Mouse (Mus musculus) stomach, postnatal 0 days (tissue): ENCODE measurements at regions not wholly inside any gene's neighbourhood (a gene's known extent, or its start where the extent isn't known, plus 50 kb on each side); places are given as distances from the start of the nearest gene placed in this dataset.
A peak's percentile ranks its signal among the peaks of the same experiment; 100 is the strongest.

ENCODE experiments used
- ATAC-seq: fragments of 200-750 bp; cut with Nextera tagmentation; 2 replicates; pipeline ENCODE4 v1.8.0; 2017; ENCODE audit not compliant: low FRiP score, low TSS enrichment
- DNase-seq: peaks from one replicate; pipeline ENCODE4 v3.0.0-alpha.2; 2016; ENCODE audit warnings: low spot score
- H3K27ac ChIP-seq: fragments of 300-500 bp; sonication (generic); replicated peaks from 2 replicates; pipeline ENCODE4 v1.5.1; 2014; ENCODE audit warnings: mild to moderate bottlenecking, control low read depth
- H3K27me3 ChIP-seq: fragments of 300-500 bp; sonication (generic); 2 replicates; pipeline ENCODE4 v1.6.1; 2014; ENCODE audit warnings: low read length; ENCODE audit not compliant: control insufficient read depth, insufficient read depth
- H3K36me3 ChIP-seq: fragments of 300-500 bp; sonication (generic); 2 replicates; pipeline ENCODE4 v1.6.1; 2014; ENCODE audit warnings: low read length, mixed read lengths; ENCODE audit not compliant: control insufficient read depth, insufficient read depth
- H3K4me1 ChIP-seq: fragments of 300-500 bp; sonication (generic); replicated peaks from 2 replicates; pipeline ENCODE4 v1.6.1; 2014; ENCODE audit warnings: antibody characterized with exemption; ENCODE audit not compliant: control insufficient read depth, insufficient read depth
- H3K4me2 ChIP-seq: fragments of 300-500 bp; sonication (generic); replicated peaks from 2 replicates; pipeline ENCODE4 v1.6.1; 2014; ENCODE audit warnings: low read depth, mild to moderate bottlenecking, control low read depth, moderate library complexity
- H3K4me3 ChIP-seq: fragments of 300-500 bp; sonication (generic); 2 replicates; pipeline ENCODE4 v1.5.1; 2014; ENCODE audit warnings: low read depth, low read length, control low read depth
- H3K9ac ChIP-seq: fragments of 300-500 bp; sonication (generic); 2 replicates; pipeline ENCODE4 v1.6.1; 2014; ENCODE audit warnings: mild to moderate bottlenecking, low read length, control low read depth, mixed read lengths
- H3K9me3 ChIP-seq: fragments of 300-500 bp; sonication (generic); 2 replicates; pipeline ENCODE4 v1.6.1; 2016; ENCODE audit warnings: low read length; ENCODE audit not compliant: control insufficient read depth
- CTCF ChIP-seq: IDR thresholded peaks from 2 replicates; pipeline ENCODE4 v1.5.1; 2016; ENCODE audit warnings: antibody characterized with exemption, low read depth, mild to moderate bottlenecking, moderate library complexity
- EP300 ChIP-seq: optimal IDR thresholded peaks from 2 replicates; pipeline ENCODE3; 2016; ENCODE audit warnings: antibody characterized with exemption
- WGBS: fragments of 180-500 bp; shearing (Covaris S2); extraction: QIAGEN DNeasy Blood & Tissue Kit; methylation state at CpG from one replicate; pipeline ENCODE4 v1.1.7; 2014; 5-methylcytosine and 5-hydroxymethylcytosine counted together

- H3K4me1 ChIP-seq: no peaks in the 10 kb centered on the region
- ATAC-seq (no peak), DNase-seq (no peak)
- no peak overlapping the region for H3K27ac ChIP-seq
- TF ChIP-seq CTCF: no peak
- TF ChIP-seq EP300: no peak
- no peak overlapping the region for H3K9ac ChIP-seq
- no peaks in the 10 kb centered on the region for H3K27me3 ChIP-seq
- no peaks in the 10 kb centered on the region for H3K36me3 ChIP-seq
- no peak overlapping the region for H3K4me3 ChIP-seq
- H3K4me2 ChIP-seq: no peak overlapping the region
- H3K9me3 ChIP-seq: no peaks in the 10 kb centered on the region
Observed at GRCm38 (mm10) chr3:37943661-37944060, 219.4 kb upstream of the Gm5148 start.

DNA sequence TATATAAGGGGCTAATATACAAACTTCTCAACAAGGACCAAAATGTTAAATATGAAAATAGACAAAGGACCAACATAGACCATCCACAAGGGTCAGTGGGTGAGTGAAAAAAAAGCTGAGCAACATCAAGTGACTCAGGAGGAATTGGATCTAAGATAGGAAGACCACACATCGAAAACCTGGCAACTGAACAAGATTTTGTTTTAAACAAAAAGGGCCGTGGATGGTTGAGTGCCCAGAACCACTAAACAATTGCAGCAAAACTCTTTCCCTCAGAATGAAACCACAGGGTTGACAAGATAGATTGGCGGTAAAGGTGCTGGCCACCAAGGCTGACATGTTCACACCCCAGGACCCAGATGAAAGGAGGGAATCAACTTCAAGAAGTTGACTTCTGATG, 215.7 kb upstream of the Gm5148 start:
- H3K4me2 ChIP-seq: no peak overlapping the region
- no peaks in the 10 kb centered on the region for H3K27me3 ChIP-seq
- TF ChIP-seq EP300 (no peak), CTCF (no peak)
- no peak overlapping the region for H3K4me3 ChIP-seq
- WGBS: 65% methylated on average over 3 of the region's 3 CpGs
- peaks cover 8% of the 10 kb centered on the region for H3K4me1 ChIP-seq
- H3K9ac ChIP-seq: no peak overlapping the region
- H3K9me3 ChIP-seq: no peaks in the 10 kb centered on the region
- H3K36me3 ChIP-seq: no peaks in the 10 kb centered on the region
- no peak overlapping the region for H3K27ac ChIP-seq
- DNase-seq (no peak), ATAC-seq (no peak)

DNA sequence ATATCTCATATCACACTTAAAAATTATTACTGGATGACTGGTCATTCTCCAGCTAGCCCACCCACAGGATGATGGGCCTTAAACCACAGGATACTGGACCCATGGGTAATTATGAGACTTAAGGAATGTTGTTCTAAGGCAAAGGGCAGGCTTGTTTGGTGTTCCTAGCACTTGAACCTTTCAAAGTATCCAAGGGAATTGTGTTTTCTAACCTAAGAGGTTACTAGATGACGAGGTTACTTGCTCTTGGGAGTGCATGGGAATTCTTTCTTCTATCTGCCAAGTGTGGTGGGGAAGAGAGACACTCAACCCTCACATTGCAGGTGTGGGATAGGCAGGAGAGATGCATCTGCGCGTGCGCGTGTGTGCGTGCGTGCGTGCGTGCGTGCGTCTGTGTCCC, 214.6 kb upstream of the Gm5148 start:
- H3K9ac ChIP-seq: no peak overlapping the region
- H3K27me3 ChIP-seq: no peaks in the 10 kb centered on the region
- 97% methylated on average over 11 of the region's 11 CpGs for whole genome bisulfite sequencing
- H3K4me1 ChIP-seq: peaks cover 8% of the 10 kb centered on the region
- no peak for TF ChIP-seq EP300
- no peak for TF ChIP-seq CTCF
- ATAC-seq (no peak), DNase-seq (no peak)
- no peaks in the 10 kb centered on the region for H3K9me3 ChIP-seq
- no peak overlapping the region for H3K27ac ChIP-seq
- H3K4me3 ChIP-seq: no peak overlapping the region
- no peaks in the 10 kb centered on the region for H3K36me3 ChIP-seq
- H3K4me2 ChIP-seq: no peak overlapping the region

DNA sequence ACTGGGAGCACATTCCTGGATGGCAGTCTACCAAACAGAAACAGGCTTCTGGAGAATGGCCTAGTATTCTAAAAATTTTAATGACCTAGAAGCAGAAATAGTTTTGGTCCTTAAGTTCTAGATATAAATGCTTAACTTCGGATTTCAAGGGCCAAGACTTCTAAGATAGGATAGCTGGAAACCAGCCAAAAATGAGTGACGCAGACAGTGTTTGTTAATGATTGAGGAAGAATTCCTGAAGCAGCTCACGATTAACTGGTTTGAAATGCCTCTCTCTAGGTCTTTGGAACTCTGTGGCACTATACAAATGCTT, 213.9 kb upstream of the Gm5148 start:
- Histone ChIP-seq H3K9me3 (no peaks in the 10 kb centered on the region), H3K27me3 (no peaks in the 10 kb centered on the region), H3K36me3 (no peaks in the 10 kb centered on the region), H3K9ac (no peak overlapping the region), H3K4me2 (no peak overlapping the region), H3K4me1 (peaks cover 8% of the 10 kb centered on the region), H3K4me3 (no peak overlapping the region), H3K27ac (no peak overlapping the region)
- 2% methylated on average over 3 of the region's 3 CpGs for WGBS
- no peak for ATAC-seq
- TF ChIP-seq EP300: no peak
- TF ChIP-seq CTCF: no peak
- no peak for DNase-seq

DNA sequence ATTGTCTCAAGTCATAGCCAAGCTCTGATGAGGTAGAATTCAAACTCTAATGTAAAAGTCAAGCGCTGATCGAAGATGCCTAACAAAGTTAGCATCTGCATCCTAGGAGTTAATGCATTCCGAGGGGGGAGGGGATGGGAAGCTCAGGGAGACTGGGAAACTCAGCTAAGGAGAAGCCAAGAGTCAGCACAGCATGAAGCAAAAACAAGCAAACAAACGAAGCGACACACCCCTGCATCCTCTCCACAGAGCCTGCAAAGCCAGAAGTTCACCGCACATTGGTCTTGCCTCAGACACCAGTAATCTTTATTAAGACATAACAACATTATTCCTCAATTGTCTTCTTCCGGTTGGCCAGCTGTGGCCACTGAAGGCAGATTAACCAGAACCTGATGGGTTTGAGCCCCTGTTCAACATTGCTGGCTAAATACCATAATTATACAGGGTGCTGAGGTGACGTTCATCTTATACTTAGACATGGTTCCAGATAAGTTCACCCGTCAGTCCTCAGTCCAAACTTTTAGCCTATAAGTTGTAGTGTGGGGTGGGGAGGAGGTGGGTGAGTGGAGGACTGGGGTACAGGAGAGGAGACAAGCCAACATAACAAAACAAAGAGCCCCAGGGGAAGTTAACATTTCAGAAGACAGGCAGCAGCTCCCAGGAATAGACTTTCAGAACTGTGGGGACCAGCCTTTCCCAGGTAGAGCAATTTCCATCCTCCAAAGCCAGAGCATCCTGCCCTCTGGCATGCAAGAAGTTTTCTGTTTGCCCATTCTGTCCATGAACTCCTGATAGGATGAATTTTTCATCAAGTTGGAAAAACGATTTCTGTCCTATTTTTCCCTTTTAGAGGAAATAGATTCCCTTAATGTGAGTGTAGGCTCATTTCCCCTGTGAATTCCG, 213.3 kb upstream of the Gm5148 start:
- H3K9me3 ChIP-seq: no peaks in the 10 kb centered on the region
- H3K4me1 ChIP-seq: peaks cover 8% of the 10 kb centered on the region
- H3K27me3 ChIP-seq: no peaks in the 10 kb centered on the region
- peak overlapping the region; percentile 56; the same call in 1 of the 2 replicates for H3K27ac ChIP-seq
- H3K4me2 ChIP-seq: no peak overlapping the region
- H3K4me3 ChIP-seq: no peak overlapping the region
- DNase-seq (no peak), ATAC-seq (no peak)
- no peak overlapping the region for H3K9ac ChIP-seq
- H3K36me3 ChIP-seq: no peaks in the 10 kb centered on the region
- whole genome bisulfite sequencing: 53% methylated on average over 11 of the region's 11 CpGs
- TF ChIP-seq EP300 (no peak), CTCF (no peak)

DNA sequence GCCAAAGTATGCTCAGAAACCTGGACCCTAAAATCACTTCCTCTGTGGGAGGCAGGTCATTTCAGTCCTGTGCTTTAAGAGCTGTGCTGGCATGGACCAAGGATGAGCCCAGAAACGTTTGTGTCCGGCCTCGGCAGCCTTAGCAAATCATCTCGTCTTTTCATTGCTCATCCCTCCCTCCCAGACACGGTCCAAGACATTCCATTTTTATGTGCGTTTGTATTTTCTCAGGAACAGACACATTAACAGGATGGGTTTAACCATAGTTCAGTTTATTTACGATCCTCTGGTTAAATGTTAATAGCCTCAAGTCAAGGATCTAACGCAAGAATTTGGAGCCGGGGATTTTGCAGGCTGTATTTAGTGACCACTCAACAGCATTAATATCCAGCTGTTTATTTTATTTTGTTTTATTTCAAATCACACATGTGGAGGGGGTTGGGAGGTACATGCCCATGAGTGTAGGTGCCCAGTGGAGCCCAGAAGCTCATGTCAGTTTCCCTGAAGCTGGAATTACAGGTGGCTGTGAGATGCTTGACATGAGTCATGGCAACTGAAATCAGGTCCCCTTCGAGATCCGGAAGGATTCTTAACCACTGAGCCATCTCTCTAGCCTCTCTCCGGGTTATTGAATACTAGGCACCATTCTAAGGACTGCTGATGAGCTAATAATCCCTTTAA, 212.1 kb upstream of the Gm5148 start:
- H3K4me1 ChIP-seq: peaks cover 8% of the 10 kb centered on the region
- 46% methylated on average over 12 of the region's 12 CpGs for WGBS
- DNase-seq: no peak
- ATAC-seq: no peak; the same call in 1 of the 2 replicates
- H3K9me3 ChIP-seq: no peaks in the 10 kb centered on the region
- no peaks in the 10 kb centered on the region for H3K27me3 ChIP-seq
- TF ChIP-seq CTCF (no peak), EP300 (no peak)
- H3K36me3 ChIP-seq: no peaks in the 10 kb centered on the region
- H3K4me3 ChIP-seq: no peak overlapping the region
- H3K4me2 ChIP-seq: no peak overlapping the region
- no peak overlapping the region for H3K9ac ChIP-seq
- H3K27ac ChIP-seq: peak overlapping the region; percentile 67
